11 mouse cellular contexts compared by ENCODE assay signal in genomic region chr7:127944614-127945013, GRCm38 (mm10). TPM values are rescaled to one million over a fixed set of nuclear protein-coding genes. Genes with fewer than 3 reads are reported as not detected.
DNase-seq lines count a peak whose midpoint lies in the region; ATAC-seq and TF ChIP-seq lines count a peak whose summit lies in the region.
"Had no signal": no experiment of that assay in that cellular context is flagged by ENCODE, and none has a peak within 500 bp of the region (broad histone marks: within the 10 kb centered on the region; RNA-seq: fewer than 3 reads in every experiment).

No protein-coding gene starts in this region.

- 0 out of 2 replicates have a peak overlapping the region, but pooled peaks have one; percentile 2 for H3K4me2 ChIP-seq in midbrain, embryonic 15.5 days
- no peak overlapping the region for H3K4me2 ChIP-seq in midbrain, embryonic 14.5 days (ENCODE audit: low read length)
- peak overlapping the region; percentile 26 for H3K4me2 ChIP-seq in intestine, embryonic 16.5 days (ENCODE audit: low read depth, low read length)
- H3K4me2 ChIP-seq in stomach, postnatal 0 days (replicated peaks; ENCODE audit: low read depth) = peak overlapping the region; percentile 25; the same call in 1 of the 2 replicates

- intact Hi-C loops in gastrocnemius, adult 2 months (cut with DNase I) = no loop called here

- H3K9me3 ChIP-seq in midbrain, embryonic 15.5 days = no peaks in the 10 kb centered on the region
- H3K9me3 ChIP-seq in midbrain, embryonic 14.5 days (ENCODE audit: control insufficient read depth, low read length) = no peaks in the 10 kb centered on the region
- H3K9me3 ChIP-seq in intestine, embryonic 16.5 days (ENCODE audit: control insufficient read depth, low read length) = no peaks in the 10 kb centered on the region
- H3K9me3 ChIP-seq in stomach, postnatal 0 days (ENCODE audit: control insufficient read depth, low read length) = no peaks in the 10 kb centered on the region

- TF ChIP-seq EP300 in stomach, postnatal 0 days (optimal IDR thresholded peaks at IDR 0.05) = no peak

- no peak for TF ChIP-seq CTCF in gastrocnemius, adult 2 months (IDR thresholded peaks at IDR 0.05)
- TF ChIP-seq CTCF in stomach, postnatal 0 days (IDR thresholded peaks at IDR 0.05; ENCODE audit: low read depth) = no peak

- no peaks in the 10 kb centered on the region for H3K4me1 ChIP-seq in midbrain, embryonic 15.5 days
- no peaks in the 10 kb centered on the region for H3K4me1 ChIP-seq in midbrain, embryonic 14.5 days (ENCODE audit: control insufficient read depth, insufficient read depth, low read length)
- peaks cover 11% of the 10 kb centered on the region; the same call in 1 of the 2 replicates for H3K4me1 ChIP-seq in intestine, embryonic 16.5 days (ENCODE audit: control insufficient read depth, insufficient read depth, low read length)
- no peaks in the 10 kb centered on the region for H3K4me1 ChIP-seq in stomach, postnatal 0 days (replicated peaks; ENCODE audit: control insufficient read depth, insufficient read depth)

- 12% methylated on average over 23 of the region's 23 CpGs for WGBS in midbrain, embryonic 15.5 days
- WGBS in midbrain, embryonic 14.5 days = 12% methylated on average over 23 of the region's 23 CpGs
- 7% methylated on average over 23 of the region's 23 CpGs for WGBS in intestine, embryonic 16.5 days
- WGBS in stomach, postnatal 0 days = 7% methylated on average over 23 of the region's 23 CpGs

- no peaks in the 10 kb centered on the region for H3K36me3 ChIP-seq in midbrain, embryonic 15.5 days (replicated peaks)
- H3K36me3 ChIP-seq in midbrain, embryonic 14.5 days (ENCODE audit: control insufficient read depth, insufficient read depth, low read length) = no peaks in the 10 kb centered on the region
- H3K36me3 ChIP-seq in intestine, embryonic 16.5 days (ENCODE audit: control insufficient read depth, insufficient read depth, low read length) = no peaks in the 10 kb centered on the region
- H3K36me3 ChIP-seq in stomach, postnatal 0 days (ENCODE audit: control insufficient read depth, insufficient read depth, low read length) = no peaks in the 10 kb centered on the region

- H3K9ac ChIP-seq in midbrain, embryonic 15.5 days = no peak overlapping the region
- no peak overlapping the region for H3K9ac ChIP-seq in midbrain, embryonic 14.5 days (replicated peaks; ENCODE audit: low read length)
- peak overlapping the region; percentile 22 for H3K9ac ChIP-seq in intestine, embryonic 16.5 days (ENCODE audit: low read depth, low read length)
- H3K9ac ChIP-seq in stomach, postnatal 0 days (ENCODE audit: low read length) = no peak overlapping the region
- H3K9ac ChIP-seq: forebrain, postnatal 0 days had no signal

- DNase-seq in gastrocnemius, adult 2 months = peak; percentile 37
- DNase-seq in gastrocnemius, adult 18-20 months (ENCODE audit: low spot score) = no peak
- no peak for DNase-seq in midbrain, embryonic 14.5 days
- peak; percentile 55 for DNase-seq in stomach, postnatal 0 days (ENCODE audit: low spot score)
- no peak for DNase-seq in frontal cortex, postnatal 14 days (ENCODE audit: low spot score in 2 of 2)
- DNase-seq in urinary bladder, postnatal 4 days (ENCODE audit: low spot score in 2 of 2) = no peak
- DNase-seq: forebrain, postnatal 0 days had no signal

- peak overlapping the region; percentile 20; the same call in 1 of the 2 replicates for H3K4me3 ChIP-seq in gastrocnemius, adult 2 months
- H3K4me3 ChIP-seq in midbrain, embryonic 15.5 days = no peak overlapping the region
- no peak overlapping the region for H3K4me3 ChIP-seq in midbrain, embryonic 14.5 days (replicated peaks; ENCODE audit: low read depth, low read length)
- H3K4me3 ChIP-seq in intestine, embryonic 16.5 days (ENCODE audit: low read length) = peak overlapping the region; percentile 9; the same call in 1 of the 2 replicates
- H3K4me3 ChIP-seq in stomach, postnatal 0 days (ENCODE audit: low read depth, low read length) = no peak overlapping the region
- H3K4me3 ChIP-seq: layer of hippocampus, adult 2 months had no signal

- no peak overlapping the region for H3K27ac ChIP-seq in gastrocnemius, adult 2 months
- H3K27ac ChIP-seq in midbrain, embryonic 15.5 days = no peak overlapping the region
- H3K27ac ChIP-seq in midbrain, embryonic 14.5 days (replicated peaks; ENCODE audit: low read depth, low read length) = no peak overlapping the region
- no peak overlapping the region for H3K27ac ChIP-seq in intestine, embryonic 16.5 days (ENCODE audit: low read length)
- no peak overlapping the region for H3K27ac ChIP-seq in stomach, postnatal 0 days (replicated peaks)
- H3K27ac ChIP-seq: layer of hippocampus, adult 2 months had no signal

- H3K27me3 ChIP-seq in midbrain, embryonic 15.5 days (replicated peaks) = peaks cover 18% of the 10 kb centered on the region
- no peaks in the 10 kb centered on the region; the same call in 1 of the 2 replicates for H3K27me3 ChIP-seq in midbrain, embryonic 14.5 days (ENCODE audit: control insufficient read depth, insufficient read depth, low read length)
- peaks cover 13% of the 10 kb centered on the region for H3K27me3 ChIP-seq in intestine, embryonic 16.5 days (replicated peaks; ENCODE audit: control insufficient read depth, insufficient read depth, low read length)
- H3K27me3 ChIP-seq in stomach, postnatal 0 days (ENCODE audit: control insufficient read depth, insufficient read depth, low read length) = no peaks in the 10 kb centered on the region

- ATAC-seq in midbrain, embryonic 15.5 days (replicated peaks) = no peak
- ATAC-seq in midbrain, embryonic 14.5 days (ENCODE audit: low FRiP score, low TSS enrichment) = no peak
- ATAC-seq in intestine, embryonic 16.5 days = peak; percentile 54; the same call in 1 of the 2 replicates
- ATAC-seq in stomach, postnatal 0 days (ENCODE audit: low FRiP score, low TSS enrichment) = peak; percentile 51
- ATAC-seq: forebrain, postnatal 0 days had no signal

RNA-seq across cellular contexts. Expression of gene Prss36, which starts 1.9 kb away (rescaled TPM):
- 1 to 10 TPM; 6.0 to 7.1 TPM for total RNA-seq in gastrocnemius, adult 2 months (2021)
- total RNA-seq in gastrocnemius, adult 18-20 months (2021) = 1 to 10 TPM; 6.1 to 7.1 TPM
- 10.4 and 15.5 TPM in 2 replicates for polyA plus RNA-seq in midbrain, embryonic 15.5 days (2015; fragmentation: Nextera tagmentation; extraction: Ambion mirVana)
- 10.4 and 12.0 TPM in 2 replicates for polyA plus RNA-seq in midbrain, embryonic 14.5 days (2014; fragmentation: Nextera tagmentation; extraction: Ambion mirVana)
- polyA plus RNA-seq in intestine, embryonic 16.5 days (2015; fragmentation: Nextera tagmentation; extraction: Ambion mirVana) = 9.6 and 10.3 TPM in 2 replicates
- 9.1 and 9.7 TPM in 2 replicates for polyA plus RNA-seq in stomach, postnatal 0 days (2015; fragmentation: Nextera tagmentation; extraction: Ambion mirVana)

RNA-seq across cellular contexts. Expression of gene Prss8, which starts 14.7 kb away (rescaled TPM):
- not detected for total RNA-seq in gastrocnemius, adult 2 months (2021)
- total RNA-seq in gastrocnemius, adult 18-20 months (2021) = not detected
- 0.29 and 0.35 TPM in 2 replicates for polyA plus RNA-seq in midbrain, embryonic 15.5 days (2015; fragmentation: Nextera tagmentation; extraction: Ambion mirVana)
- 0.28 TPM in 1 of 2 replicates, not detected in the other for polyA plus RNA-seq in midbrain, embryonic 14.5 days (2014; fragmentation: Nextera tagmentation; extraction: Ambion mirVana)
- 82.2 and 90.8 TPM in 2 replicates for polyA plus RNA-seq in intestine, embryonic 16.5 days (2015; fragmentation: Nextera tagmentation; extraction: Ambion mirVana)
- polyA plus RNA-seq in stomach, postnatal 0 days (2015; fragmentation: Nextera tagmentation; extraction: Ambion mirVana) = 77.4 and 85.3 TPM in 2 replicates
- polyA plus RNA-seq: C2C12 had no signal

RNA-seq across cellular contexts. Expression of gene Fus, which starts 22.6 kb away (rescaled TPM):
- total RNA-seq in gastrocnemius, adult 2 months (2021) = 10 to 100 TPM; 77.8 to 99.5 TPM
- 10 to 100 TPM; 83.3 to 92.1 TPM for total RNA-seq in gastrocnemius, adult 18-20 months (2021)
- polyA plus RNA-seq in midbrain, embryonic 15.5 days (2015; fragmentation: Nextera tagmentation; extraction: Ambion mirVana) = 380 and 381 TPM in 2 replicates
- polyA plus RNA-seq in midbrain, embryonic 14.5 days (2014; fragmentation: Nextera tagmentation; extraction: Ambion mirVana) = 47.9 and 66.9 TPM in 2 replicates
- 204 and 215 TPM in 2 replicates for polyA plus RNA-seq in intestine, embryonic 16.5 days (2015; fragmentation: Nextera tagmentation; extraction: Ambion mirVana)
- 124 and 130 TPM in 2 replicates for polyA plus RNA-seq in stomach, postnatal 0 days (2015; fragmentation: Nextera tagmentation; extraction: Ambion mirVana)

RNA-seq across cellular contexts. Expression of gene Kat8, which starts 32.3 kb away (rescaled TPM):
- total RNA-seq in gastrocnemius, adult 2 months (2021) = 10 to 100 TPM; 24.3 to 26.6 TPM
- 10 to 100 TPM; 23.1 to 24.7 TPM for total RNA-seq in gastrocnemius, adult 18-20 months (2021)
- polyA plus RNA-seq in midbrain, embryonic 15.5 days (2015; fragmentation: Nextera tagmentation; extraction: Ambion mirVana) = 50.7 and 53.1 TPM in 2 replicates
- polyA plus RNA-seq in midbrain, embryonic 14.5 days (2014; fragmentation: Nextera tagmentation; extraction: Ambion mirVana) = 44.1 and 51.2 TPM in 2 replicates
- 27.3 and 29.2 TPM in 2 replicates for polyA plus RNA-seq in intestine, embryonic 16.5 days (2015; fragmentation: Nextera tagmentation; extraction: Ambion mirVana)
- 15.1 and 16.6 TPM in 2 replicates for polyA plus RNA-seq in stomach, postnatal 0 days (2015; fragmentation: Nextera tagmentation; extraction: Ambion mirVana)

RNA-seq across cellular contexts. Expression of gene Bckdk, which starts 40.7 kb away (rescaled TPM):
- 100 to 1,000 TPM; 169 to 177 TPM for total RNA-seq in gastrocnemius, adult 2 months (2021)
- total RNA-seq in gastrocnemius, adult 18-20 months (2021) = 100 to 1,000 TPM; 169 to 173 TPM
- polyA plus RNA-seq in midbrain, embryonic 15.5 days (2015; fragmentation: Nextera tagmentation; extraction: Ambion mirVana) = 61.3 and 66.6 TPM in 2 replicates
- 66.1 and 77.3 TPM in 2 replicates for polyA plus RNA-seq in midbrain, embryonic 14.5 days (2014; fragmentation: Nextera tagmentation; extraction: Ambion mirVana)
- polyA plus RNA-seq in intestine, embryonic 16.5 days (2015; fragmentation: Nextera tagmentation; extraction: Ambion mirVana) = 184 and 198 TPM in 2 replicates
- 102 and 106 TPM in 2 replicates for polyA plus RNA-seq in stomach, postnatal 0 days (2015; fragmentation: Nextera tagmentation; extraction: Ambion mirVana)

Comparison
In these comparisons a context has a peak if more than half of its experiments do, and no peak if none do; other contexts are left out.
1. DNase-seq: peak in gastrocnemius, adult 2 months (single experiment) and stomach, postnatal 0 days (single experiment); none in gastrocnemius, adult 18-20 months (single experiment), midbrain, embryonic 14.5 days (single experiment), frontal cortex, postnatal 14 days (0 of 2) and urinary bladder, postnatal 4 days (0 of 2).
2. H3K4me3 ChIP-seq: peak in gastrocnemius, adult 2 months (single experiment) and intestine, embryonic 16.5 days (single experiment); none in midbrain, embryonic 15.5 days (single experiment), midbrain, embryonic 14.5 days (single experiment) and stomach, postnatal 0 days (single experiment).
3. ATAC-seq: peak in intestine, embryonic 16.5 days (single experiment) and stomach, postnatal 0 days (single experiment); none in midbrain, embryonic 15.5 days (single experiment) and midbrain, embryonic 14.5 days (single experiment).
4. RNA of gene Prss8, which starts 14.7 kb away (polyA plus RNA-seq): 82.2 to 90.8 TPM in intestine, embryonic 16.5 days and 77.4 to 85.3 TPM in stomach, postnatal 0 days; 0.29 to 0.35 TPM in midbrain, embryonic 15.5 days and 0.28 TPM in midbrain, embryonic 14.5 days; every median in the first group is over 10 times any median in the second.